Comparison of ENCODE assay signal across 14 mouse cellular contexts in the genomic region with DNA sequence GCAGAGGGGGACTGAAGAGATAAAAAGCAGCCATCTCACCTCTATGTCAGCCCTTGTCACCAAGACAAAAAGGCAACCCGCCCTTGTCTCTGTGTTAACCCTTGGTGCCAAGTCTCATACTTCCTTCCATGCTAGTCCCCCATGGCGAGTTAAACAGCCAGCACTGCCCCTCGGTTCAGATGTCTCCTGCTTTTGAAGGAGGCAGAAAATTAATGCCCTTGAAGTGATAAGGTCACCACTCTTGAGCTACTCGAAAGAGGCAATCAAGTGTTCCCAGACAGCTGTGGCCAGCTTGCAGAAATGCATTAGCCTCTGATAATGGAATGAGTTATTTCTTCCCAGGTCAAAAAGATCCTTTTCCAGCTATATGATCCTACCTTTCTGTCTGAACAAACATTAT. TPM values are rescaled to one million over a fixed set of nuclear protein-coding genes. Genes with fewer than 3 reads are reported as not detected.
"Had no signal": no experiment of that assay in that cellular context is flagged by ENCODE, and none has a peak within 500 bp of the region (broad histone marks: within the 10 kb centered on the region; RNA-seq: fewer than 3 reads in every experiment).

No protein-coding gene starts in this region.

- H3K27me3 ChIP-seq: limb, embryonic 12.5 days; midbrain, embryonic 15.5 days; neural tube, embryonic 12.5 days had no signal

- H3K4me3 ChIP-seq: layer of hippocampus, adult 2 months; limb, embryonic 12.5 days; midbrain, embryonic 15.5 days; neural tube, embryonic 12.5 days had no signal

- H3K9ac ChIP-seq: limb, embryonic 12.5 days; liver, embryonic 14.5 days; midbrain, embryonic 15.5 days; neural tube, embryonic 12.5 days had no signal

- H3K4me2 ChIP-seq: limb, embryonic 12.5 days; midbrain, embryonic 11.5 days; midbrain, embryonic 15.5 days; neural tube, embryonic 12.5 days had no signal

- H3K36me3 ChIP-seq: limb, embryonic 12.5 days; midbrain, embryonic 15.5 days; neural tube, embryonic 12.5 days had no signal

- H3K27ac ChIP-seq: layer of hippocampus, adult 2 months; limb, embryonic 12.5 days; liver, embryonic 14.5 days; midbrain, embryonic 15.5 days; neural tube, embryonic 12.5 days; stomach, postnatal 0 days had no signal

- H3K4me1 ChIP-seq: limb, embryonic 12.5 days; midbrain, embryonic 15.5 days; neural tube, embryonic 12.5 days had no signal

- DNase-seq: kidney, adult 8-10 months; liver; lung, adult 18-20 months; lung, postnatal 36 days; thymus, postnatal 4 days had no signal

- ATAC-seq: intestine, embryonic 16.5 days; midbrain, embryonic 15.5 days had no signal

- H3K9me3 ChIP-seq: limb, embryonic 12.5 days; midbrain, embryonic 15.5 days; neural tube, embryonic 12.5 days had no signal

RNA-seq across cellular contexts. Expression of a gene that starts 2.9 kb away (rescaled TPM):
- polyA plus RNA-seq: intestine, embryonic 16.5 days; limb, embryonic 12.5 days; liver, embryonic 14.5 days; lung, embryonic 16.5 days; midbrain, embryonic 11.5 days; neural tube, embryonic 12.5 days; stomach, postnatal 0 days had no signal

RNA-seq across cellular contexts. Expression of a gene that starts 20.6 kb away (rescaled TPM):
- polyA plus RNA-seq: intestine, embryonic 16.5 days; limb, embryonic 12.5 days; liver, embryonic 14.5 days; lung, embryonic 16.5 days; midbrain, embryonic 11.5 days; midbrain, embryonic 15.5 days; neural tube, embryonic 12.5 days; stomach, postnatal 0 days had no signal

RNA-seq across cellular contexts. Expression of a gene that starts 21.1 kb away (rescaled TPM):
- polyA plus RNA-seq: intestine, embryonic 16.5 days; limb, embryonic 12.5 days; liver, embryonic 14.5 days; lung, embryonic 16.5 days; midbrain, embryonic 11.5 days; midbrain, embryonic 15.5 days; neural tube, embryonic 12.5 days; stomach, postnatal 0 days had no signal

RNA-seq across cellular contexts. Expression of a gene that starts 30.8 kb away (rescaled TPM):
- polyA plus RNA-seq: intestine, embryonic 16.5 days; limb, embryonic 12.5 days; liver, embryonic 14.5 days; lung, embryonic 16.5 days; midbrain, embryonic 11.5 days; midbrain, embryonic 15.5 days; neural tube, embryonic 12.5 days; stomach, postnatal 0 days had no signal

RNA-seq across cellular contexts. Expression of a gene that starts 33.5 kb away (rescaled TPM):
- polyA plus RNA-seq: intestine, embryonic 16.5 days; limb, embryonic 12.5 days; liver, embryonic 14.5 days; lung, embryonic 16.5 days; midbrain, embryonic 11.5 days; midbrain, embryonic 15.5 days; neural tube, embryonic 12.5 days; stomach, postnatal 0 days had no signal
